Mouse (Mus musculus) v-Abl transformed pro-B cells (cell line): Measurements from ENCODE around the gene Xirp1.

ENCODE experiments used
- in situ Hi-C, 2 experiments: fragments of 400-800 bp; cut with MboI; formaldehyde crosslinking; loops; one replicate each; pipeline ENCODE4 v1.15.1; 2025; ENCODE audit not compliant: unreplicated experiment in 2 of 2

Gene Xirp1

GRCm38 (mm10) chr9:120024171-120024570, 773 bp upstream of the Xirp1 start:
- in situ Hi-C loops = loop anchor here (10.0 kb wide), 2 partner anchors 151 to 401 kb away; no protein-coding TSS in a partner anchor

GRCm38 (mm10) chr9:120021164-120021563, 2.2 kb downstream of the Xirp1 start:
- in situ Hi-C loops = loop anchor here (10.0 kb wide), 2 partner anchors 154 to 404 kb away; no protein-coding TSS in a partner anchor

GRCm38 (mm10) chr9:120020285-120020890, 3.0 kb downstream of the Xirp1 start:
- in situ Hi-C loops = loop anchor here (10.0 kb wide), 2 partner anchors 154 to 404 kb away; no protein-coding TSS in a partner anchor

GRCm38 (mm10) chr9:120016956-120017355, 6.4 kb downstream of the Xirp1 start:
- in situ Hi-C loops = loop anchor here in 1 of 2 experiments (5.0 kb wide), 1 partner anchor 50 kb away; no protein-coding TSS in a partner anchor

- in situ Hi-C loops = loop anchor here (5.0 kb wide), 1 partner anchor 48 kb away; no protein-coding TSS in a partner anchor
Observed at GRCm38 (mm10) chr9:120014828-120015227, 8.6 kb downstream of the Xirp1 start.

GRCm38 (mm10) chr9:120013251-120013820, 10.1 kb downstream of the Xirp1 start:
- in situ Hi-C loops = loop anchor here in 1 of 2 experiments (5.0 kb wide), 1 partner anchor 46 kb away; no protein-coding TSS in a partner anchor

- in situ Hi-C loops = loop anchor here in 1 of 2 experiments (5.0 kb wide), 1 partner anchor 45 kb away; no protein-coding TSS in a partner anchor
Observed at GRCm38 (mm10) chr9:120012781-120013180, 10.6 kb downstream of the Xirp1 start.

GRCm38 (mm10) chr9:120012161-120012560, 11.2 kb downstream of the Xirp1 start:
- in situ Hi-C loops = loop anchor here in 1 of 2 experiments (5.0 kb wide), 1 partner anchor 45 kb away; no protein-coding TSS in a partner anchor

- in situ Hi-C loops = loop anchor here in 1 of 2 experiments (5.0 kb wide), 1 partner anchor 44 kb away; no protein-coding TSS in a partner anchor
Observed at GRCm38 (mm10) chr9:120011533-120011932, 11.9 kb downstream of the Xirp1 start.

- in situ Hi-C loops = loop anchor here in 1 of 2 experiments (5.0 kb wide), 1 partner anchor 44 kb away; no protein-coding TSS in a partner anchor
Observed at GRCm38 (mm10) chr9:120010781-120011511, 12.5 kb downstream of the Xirp1 start.

- in situ Hi-C loops = loop anchor here in 1 of 2 experiments (5.0 kb wide), 1 partner anchor 43 kb away; no protein-coding TSS in a partner anchor
Observed at GRCm38 (mm10) chr9:120009871-120010270, 13.5 kb downstream of the Xirp1 start.

- in situ Hi-C loops = no loop called here
Observed at GRCm38 (mm10) chr9:120009226-120009841, 14.1 kb downstream of the Xirp1 start.

- in situ Hi-C loops = no loop called here
Observed at GRCm38 (mm10) chr9:120007833-120008232, 15.6 kb downstream of the Xirp1 start.

GRCm38 (mm10) chr9:120005936-120006335, 17.5 kb downstream of the Xirp1 start:
- in situ Hi-C loops = no loop called here

- in situ Hi-C loops = no loop called here
Observed at GRCm38 (mm10) chr9:120002893-120003292, 20.5 kb downstream of the Xirp1 start.

GRCm38 (mm10) chr9:120001945-120002725, 21.3 kb downstream of the Xirp1 start:
- in situ Hi-C loops = no loop called here

- in situ Hi-C loops = no loop called here
Observed at GRCm38 (mm10) chr9:120000761-120001160, 22.6 kb downstream of the Xirp1 start.

GRCm38 (mm10) chr9:119999636-120000035, 23.8 kb downstream of the Xirp1 start:
- in situ Hi-C loops = loop anchor here (25.0 kb wide), 3 partner anchors 1288 to 1888 kb away; partner anchors contain the start of genes Ackr2 (in 1 of the 2), Trak1 (in 1 of the 2) and Ulk4 (in 1 of the 2)

GRCm38 (mm10) chr9:119998776-119999175, 24.6 kb downstream of the Xirp1 start:
- in situ Hi-C loops = loop anchor here (25.0 kb wide), 3 partner anchors 1289 to 1889 kb away; partner anchors contain the start of genes Ackr2 (in 1 of the 2), Trak1 (in 1 of the 2) and Ulk4 (in 1 of the 2)
